Mouse (Mus musculus): ENCODE results near the gene Insl6.

Gene Insl6

GRCm38 (mm10) chr19:29356281-29356680, 31.1 kb upstream of the Insl6 start:
- DNase-seq (ENCODE audit: inconsistent age in 2 of 2, low spot score in 1 of 2) = no peak

- DNase-seq (ENCODE audit: inconsistent age in 2 of 2, low spot score in 1 of 2) = peak; percentile 83 to 94
These were observed 30.0 kb upstream of the Insl6 start for GRCm38 (mm10) chr19:29354895-29355877.

- DNase-seq (ENCODE audit: inconsistent age in 2 of 2, low spot score in 1 of 2) = peak in 1 of 2 experiments; percentile 15
These were observed 25.8 kb upstream of the Insl6 start for GRCm38 (mm10) chr19:29350991-29351390.

GRCm38 (mm10) chr19:29345636-29346035, 20.5 kb upstream of the Insl6 start:
- DNase-seq (ENCODE audit: inconsistent age in 2 of 2, low spot score in 1 of 2) = no peak

GRCm38 (mm10) chr19:29344868-29345267, 19.7 kb upstream of the Insl6 start:
- no peak for DNase-seq (ENCODE audit: inconsistent age in 2 of 2, low spot score in 1 of 2)

GRCm38 (mm10) chr19:29342281-29342680, 17.1 kb upstream of the Insl6 start:
- DNase-seq (ENCODE audit: inconsistent age in 2 of 2, low spot score in 1 of 2) = no peak

GRCm38 (mm10) chr19:29341029-29341428, 15.9 kb upstream of the Insl6 start:
- DNase-seq (ENCODE audit: inconsistent age in 2 of 2, low spot score in 1 of 2) = no peak

GRCm38 (mm10) chr19:29336624-29337023, 11.5 kb upstream of the Insl6 start:
- no peak for DNase-seq (ENCODE audit: inconsistent age in 2 of 2, low spot score in 1 of 2)

GRCm38 (mm10) chr19:29334068-29334745, 9.1 kb upstream of the Insl6 start, which contains the start of gene Rln1:
TSS of gene Rln1 (minus strand) at chr19:29334670.
- peak; percentile 15 to 49 for DNase-seq (ENCODE audit: inconsistent age in 2 of 2, low spot score in 1 of 2)

- no peak for DNase-seq (ENCODE audit: inconsistent age in 2 of 2, low spot score in 1 of 2)
These were observed 1.8 kb upstream of the Insl6 start for GRCm38 (mm10) chr19:29326822-29327552.

- DNase-seq (ENCODE audit: inconsistent age in 2 of 2, low spot score in 1 of 2) = no peak
These were observed 1.2 kb upstream of the Insl6 start for GRCm38 (mm10) chr19:29326396-29326795.

- DNase-seq (ENCODE audit: inconsistent age in 2 of 2, low spot score in 1 of 2) = no peak
These were observed 660 bp upstream of the Insl6 start for GRCm38 (mm10) chr19:29325852-29326180.

GRCm38 (mm10) chr19:29323416-29324049, 1.6 kb downstream of the Insl6 start:
- no peak for DNase-seq (ENCODE audit: inconsistent age in 2 of 2, low spot score in 1 of 2)

GRCm38 (mm10) chr19:29312661-29313060, 12.5 kb downstream of the Insl6 start:
- no peak for DNase-seq (ENCODE audit: inconsistent age in 2 of 2, low spot score in 1 of 2)

GRCm38 (mm10) chr19:29311791-29312190, 13.4 kb downstream of the Insl6 start:
- peak in 1 of 2 experiments; percentile 40 for DNase-seq (ENCODE audit: inconsistent age in 2 of 2, low spot score in 1 of 2)

- no peak for DNase-seq (ENCODE audit: inconsistent age in 2 of 2, low spot score in 1 of 2)
These were observed 16.3 kb downstream of the Insl6 start for GRCm38 (mm10) chr19:29308832-29309231.

GRCm38 (mm10) chr19:29302119-29302518, 23.0 kb downstream of the Insl6 start:
- no peak for DNase-seq (ENCODE audit: inconsistent age in 2 of 2, low spot score in 1 of 2)

GRCm38 (mm10) chr19:29300919-29301318, 24.2 kb downstream of the Insl6 start:
- DNase-seq (ENCODE audit: inconsistent age in 2 of 2, low spot score in 1 of 2) = no peak

GRCm38 (mm10) chr19:29297366-29297765, 27.8 kb downstream of the Insl6 start:
- DNase-seq (ENCODE audit: inconsistent age in 2 of 2, low spot score in 1 of 2) = no peak

GRCm38 (mm10) chr19:29296166-29296565, 29.0 kb downstream of the Insl6 start:
- DNase-seq (ENCODE audit: inconsistent age in 2 of 2, low spot score in 1 of 2) = no peak

- DNase-seq (ENCODE audit: inconsistent age in 2 of 2, low spot score in 1 of 2) = no peak
These were observed 30.4 kb downstream of the Insl6 start for GRCm38 (mm10) chr19:29294756-29295155.
